Mouse (Mus musculus) lung, embryonic 15.5 days (tissue): ENCODE data around the gene Ubash3b. TPM values are rescaled to one million over a fixed set of nuclear protein-coding genes. Genes with fewer than 3 reads are reported as not detected.

Source experiments
- ATAC-seq: fragments of 200-750 bp; cut with Nextera tagmentation; 2 replicates; pipeline ENCODE4 v1.8.0; 2017; ENCODE audit warnings: moderate number of reproducible peaks, borderline replicate concordance; ENCODE audit not compliant: low FRiP score, low TSS enrichment; ENCODE audit errors: extremely low read depth
- H3K27ac ChIP-seq: fragments of 300-500 bp; sonication (generic); 2 replicates; pipeline ENCODE4 v1.5.1; 2015; ENCODE audit warnings: moderate library complexity, mild to moderate bottlenecking, inconsistent platforms
- H3K27me3 ChIP-seq: fragments of 300-500 bp; sonication (generic); 2 replicates; pipeline ENCODE4 v1.6.1; 2015; ENCODE audit warnings: inconsistent platforms
- H3K36me3 ChIP-seq: fragments of 300-500 bp; sonication (generic); 2 replicates; pipeline ENCODE4 v1.6.1; 2015; ENCODE audit warnings: inconsistent platforms
- H3K4me1 ChIP-seq: fragments of 300-500 bp; sonication (generic); 2 replicates; pipeline ENCODE4 v1.6.1; 2015; ENCODE audit warnings: inconsistent platforms
- H3K4me2 ChIP-seq: fragments of 300-500 bp; sonication (generic); 2 replicates; pipeline ENCODE4 v1.6.1; 2015; ENCODE audit warnings: inconsistent platforms, mild to moderate bottlenecking, moderate library complexity
- H3K4me3 ChIP-seq: fragments of 300-500 bp; sonication (generic); 2 replicates; pipeline ENCODE4 v1.5.1; 2015; ENCODE audit warnings: mild to moderate bottlenecking, inconsistent platforms
- H3K9ac ChIP-seq: fragments of 300-500 bp; sonication (generic); 2 replicates; pipeline ENCODE4 v1.6.1; 2015; ENCODE audit warnings: inconsistent platforms
- H3K9me3 ChIP-seq: fragments of 300-500 bp; sonication (generic); 2 replicates; pipeline ENCODE4 v1.6.1; 2016; ENCODE audit warnings: inconsistent platforms
- WGBS: fragments of 180-500 bp; shearing (Covaris S2); methylation state at CpG from one replicate; pipeline ENCODE4 v1.1.7; 2015; 5-methylcytosine and 5-hydroxymethylcytosine counted together
- polyA plus RNA-seq: library from polyadenylated mRNA; unstranded; fragments of >200 nt; fragmentation: Nextera tagmentation; extraction: Ambion mirVana; gene quantifications from 2 replicates; pipeline ENCODE4 v1.2.1, GENCODE M21; 2015

Gene Ubash3b
- polyA plus RNA-seq, 1 experiment from 2014 or later = 6.3 TPM

DNA sequence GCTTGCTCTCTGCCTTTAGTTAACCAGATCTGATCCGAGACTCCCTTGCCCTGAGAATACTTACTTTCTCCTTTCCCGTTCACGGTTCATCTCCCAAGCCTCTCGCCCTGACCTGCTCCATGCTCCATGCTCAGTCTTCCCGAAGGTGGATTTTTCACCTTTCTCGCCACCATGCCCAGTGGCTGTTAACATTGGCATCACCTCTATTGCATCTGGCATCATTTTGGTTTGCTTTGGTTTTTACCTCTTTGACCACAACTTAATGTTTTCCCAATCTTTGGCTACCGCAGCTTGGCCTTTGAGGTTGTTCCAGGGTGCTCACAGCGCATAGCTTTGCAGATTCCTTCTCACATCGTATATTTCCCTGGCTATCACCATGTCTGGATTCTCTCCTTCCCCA, 26.0 kb upstream of the Ubash3b start:
- H3K9ac ChIP-seq = no peak overlapping the region
- no peak overlapping the region for H3K4me2 ChIP-seq
- no peak for ATAC-seq
- no peaks in the 10 kb centered on the region for H3K36me3 ChIP-seq
- H3K4me3 ChIP-seq = no peak overlapping the region
- WGBS = 80% methylated on average over 9 of the region's 9 CpGs
- peaks cover 6% of the 10 kb centered on the region; the same call in 1 of the 2 replicates for H3K4me1 ChIP-seq
- no peaks in the 10 kb centered on the region for H3K27me3 ChIP-seq
- H3K27ac ChIP-seq = no peak overlapping the region
- H3K9me3 ChIP-seq = no peaks in the 10 kb centered on the region

DNA sequence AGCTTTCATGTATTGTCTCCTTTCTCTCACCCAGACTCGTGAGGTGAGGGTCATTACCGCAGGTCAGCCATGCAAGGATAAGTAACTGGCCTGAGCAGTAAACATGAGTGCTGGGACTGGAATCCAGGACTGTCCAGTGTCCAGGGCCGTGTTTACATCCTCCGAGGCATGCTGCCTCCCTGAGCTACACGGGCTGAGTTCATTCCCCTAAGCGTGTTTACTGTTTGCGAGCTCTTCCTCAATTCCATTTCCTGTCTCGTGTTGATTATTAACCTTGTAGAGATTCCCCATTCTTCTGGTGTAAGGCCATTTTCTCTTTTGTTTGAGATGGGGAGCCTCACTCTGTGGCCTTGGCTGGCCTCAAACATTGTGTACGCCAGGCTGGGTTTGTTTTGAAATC, 23.8 kb upstream of the Ubash3b start:
- no peak overlapping the region for H3K27ac ChIP-seq
- 32% methylated on average over 9 of the region's 9 CpGs for WGBS
- H3K9ac ChIP-seq = no peak overlapping the region
- ATAC-seq = no peak
- no peaks in the 10 kb centered on the region for H3K27me3 ChIP-seq
- H3K4me3 ChIP-seq = no peak overlapping the region
- H3K4me1 ChIP-seq = peaks cover 6% of the 10 kb centered on the region; the same call in 1 of the 2 replicates
- no peaks in the 10 kb centered on the region for H3K36me3 ChIP-seq
- no peaks in the 10 kb centered on the region for H3K9me3 ChIP-seq
- no peak overlapping the region for H3K4me2 ChIP-seq

DNA sequence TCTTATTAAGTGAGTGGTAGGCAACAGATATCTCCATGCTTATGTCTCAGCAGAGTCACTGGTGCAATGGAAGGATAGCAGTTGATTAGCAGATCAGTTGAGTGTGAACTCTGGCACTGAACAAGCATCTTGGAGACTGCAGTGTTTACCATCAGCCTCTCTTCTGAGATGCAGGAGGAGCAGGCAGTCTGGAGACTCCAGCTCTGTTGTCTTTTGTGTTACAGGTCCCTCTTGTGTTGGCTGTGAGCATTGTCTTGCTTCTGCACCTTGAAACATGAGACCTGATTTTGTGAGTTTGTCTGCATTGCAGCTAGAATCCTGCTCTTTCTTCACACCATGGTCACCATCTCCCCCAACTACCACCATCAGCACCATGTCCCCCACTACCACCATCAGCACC, 21.1 kb upstream of the Ubash3b start:
- no peak overlapping the region for H3K27ac ChIP-seq
- H3K36me3 ChIP-seq = no peaks in the 10 kb centered on the region
- H3K9ac ChIP-seq = no peak overlapping the region
- H3K4me3 ChIP-seq = no peak overlapping the region
- 0 out of 2 replicates have a peak, but pooled peaks cover 6% of the 10 kb centered on the region for H3K4me1 ChIP-seq
- no peak for ATAC-seq
- H3K4me2 ChIP-seq = no peak overlapping the region
- H3K27me3 ChIP-seq = no peaks in the 10 kb centered on the region
- no peaks in the 10 kb centered on the region for H3K9me3 ChIP-seq

DNA sequence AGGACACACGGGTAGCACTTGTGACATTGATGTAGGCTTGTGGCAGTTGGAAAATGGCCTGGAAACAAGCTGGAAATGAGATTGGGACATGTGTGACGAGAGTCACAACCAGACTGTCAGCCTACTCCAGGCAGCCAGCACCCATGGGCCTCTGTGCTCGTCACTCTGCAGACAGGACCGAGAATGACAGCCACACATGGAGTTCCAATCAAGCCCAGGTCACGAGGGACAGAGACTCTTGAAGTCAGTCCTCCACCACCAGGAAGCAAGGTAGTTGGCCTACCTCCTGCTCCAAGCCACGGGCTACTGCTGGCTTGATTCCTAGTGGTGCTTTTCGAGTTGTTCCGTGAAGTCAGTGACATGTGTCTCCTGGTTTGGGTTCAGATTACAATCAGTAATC, 20.3 kb upstream of the Ubash3b start:
- Histone ChIP-seq H3K4me3 (no peak overlapping the region), H3K4me2 (no peak overlapping the region), H3K9ac (no peak overlapping the region), H3K4me1 (0 out of 2 replicates have a peak, but pooled peaks cover 6% of the 10 kb centered on the region), H3K9me3 (no peaks in the 10 kb centered on the region), H3K36me3 (no peaks in the 10 kb centered on the region), H3K27ac (no peak overlapping the region), H3K27me3 (no peaks in the 10 kb centered on the region)
- 62% methylated on average over 8 of the region's 8 CpGs for WGBS
- no peak for ATAC-seq

DNA sequence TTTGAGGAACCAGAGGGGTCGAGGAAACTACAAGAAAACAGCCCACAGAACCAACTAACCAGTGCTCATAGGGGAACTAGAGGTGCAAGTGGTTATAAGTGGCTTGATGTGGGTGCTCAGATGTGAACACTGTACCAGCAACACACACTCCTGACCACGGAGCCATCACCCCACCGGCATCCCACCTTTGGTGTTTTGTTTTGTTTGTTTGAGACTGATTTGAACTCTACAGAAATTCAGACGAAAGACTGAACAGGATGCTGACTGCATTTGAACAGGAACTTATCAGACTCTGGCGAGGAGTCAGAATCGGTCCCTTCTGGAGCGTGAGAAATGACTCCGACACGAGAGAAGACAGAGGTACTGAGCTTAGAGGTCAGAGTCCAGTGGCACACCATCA, 19.9 kb upstream of the Ubash3b start:
- Histone ChIP-seq H3K27ac (no peak overlapping the region), H3K4me2 (no peak overlapping the region), H3K9me3 (no peaks in the 10 kb centered on the region), H3K36me3 (no peaks in the 10 kb centered on the region), H3K9ac (no peak overlapping the region), H3K4me3 (no peak overlapping the region), H3K4me1 (0 out of 2 replicates have a peak, but pooled peaks cover 6% of the 10 kb centered on the region), H3K27me3 (no peaks in the 10 kb centered on the region)
- ATAC-seq = no peak
- 74% methylated on average over 9 of the region's 9 CpGs for WGBS

DNA sequence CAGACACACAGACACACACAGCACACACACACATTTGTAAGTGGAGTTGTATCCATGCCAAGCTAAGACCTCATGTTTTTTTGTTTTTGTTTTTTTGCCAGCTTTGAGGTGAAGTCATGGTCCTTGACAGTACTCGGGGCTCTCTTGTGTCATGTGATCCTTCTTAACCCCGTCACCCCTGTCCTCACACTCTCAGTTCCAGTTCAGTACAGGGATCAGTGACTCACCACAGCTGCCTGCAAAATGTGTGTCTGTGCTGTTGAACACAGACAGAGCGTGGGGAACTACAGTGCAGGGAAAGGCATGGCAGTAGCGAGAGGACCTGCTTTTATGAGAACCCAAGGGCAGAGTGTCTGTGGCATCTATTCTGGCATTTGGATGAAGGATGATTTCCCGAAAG, 17.6 kb upstream of the Ubash3b start:
- ATAC-seq = no peak
- H3K9me3 ChIP-seq = no peaks in the 10 kb centered on the region
- H3K27me3 ChIP-seq = no peaks in the 10 kb centered on the region
- H3K9ac ChIP-seq = no peak overlapping the region
- H3K4me2 ChIP-seq = no peak overlapping the region
- no peak overlapping the region for H3K4me3 ChIP-seq
- no peaks in the 10 kb centered on the region for H3K4me1 ChIP-seq
- no peak overlapping the region for H3K27ac ChIP-seq
- no peaks in the 10 kb centered on the region for H3K36me3 ChIP-seq
- 73% methylated on average over 5 of the region's 5 CpGs for WGBS

DNA sequence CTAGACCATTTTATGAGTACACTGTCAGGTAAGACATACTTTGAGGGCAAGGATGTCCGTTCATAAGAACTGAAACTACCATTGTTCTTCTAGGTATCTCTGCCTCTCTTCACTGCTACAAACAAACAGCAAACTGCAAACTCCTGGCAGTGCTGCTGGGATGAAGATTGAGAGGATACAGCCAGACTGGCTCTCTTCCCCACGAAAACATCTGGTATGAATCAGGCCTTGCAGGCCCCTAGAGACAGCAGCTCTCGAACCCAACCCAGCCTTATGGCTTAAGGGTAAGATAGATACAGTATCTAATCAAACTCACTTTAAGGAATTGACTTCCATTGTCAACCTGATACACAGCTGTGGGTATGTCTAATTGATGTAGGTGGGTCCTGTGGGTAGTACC, 11.7 kb upstream of the Ubash3b start:
- H3K9me3 ChIP-seq = no peaks in the 10 kb centered on the region
- WGBS = 54% methylated on average over 3 of the region's 3 CpGs
- no peak overlapping the region for H3K9ac ChIP-seq
- no peak overlapping the region for H3K4me3 ChIP-seq
- no peak overlapping the region for H3K27ac ChIP-seq
- H3K36me3 ChIP-seq = no peaks in the 10 kb centered on the region
- no peak overlapping the region for H3K4me2 ChIP-seq
- no peaks in the 10 kb centered on the region for H3K4me1 ChIP-seq
- ATAC-seq = no peak
- H3K27me3 ChIP-seq = no peaks in the 10 kb centered on the region

DNA sequence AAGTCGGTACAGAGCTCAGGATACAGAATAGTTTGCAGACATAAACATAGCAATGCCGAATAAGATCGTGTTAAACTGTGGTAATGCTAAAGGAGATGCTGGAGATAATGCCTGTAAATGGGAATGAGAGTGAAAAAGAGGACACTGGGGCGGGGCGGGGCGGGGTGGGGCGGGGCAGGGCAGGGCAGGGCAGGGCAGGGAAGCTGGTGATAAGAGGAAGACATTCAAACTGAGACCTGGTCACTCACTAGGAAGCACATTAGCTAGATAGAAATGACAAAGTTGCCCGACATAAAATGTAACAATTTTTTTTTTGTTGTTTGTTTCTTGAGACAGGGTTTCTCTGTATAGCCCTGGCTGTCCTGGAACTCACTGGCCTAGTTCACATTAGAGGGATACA, 10.9 kb upstream of the Ubash3b start:
- no peaks in the 10 kb centered on the region for H3K9me3 ChIP-seq
- H3K9ac ChIP-seq = no peak overlapping the region
- ATAC-seq = no peak
- H3K4me2 ChIP-seq = no peak overlapping the region
- 75% methylated on average over 8 of the region's 8 CpGs for WGBS
- H3K36me3 ChIP-seq = no peaks in the 10 kb centered on the region
- H3K27ac ChIP-seq = no peak overlapping the region
- no peak overlapping the region for H3K4me3 ChIP-seq
- H3K4me1 ChIP-seq = no peaks in the 10 kb centered on the region
- H3K27me3 ChIP-seq = no peaks in the 10 kb centered on the region

DNA sequence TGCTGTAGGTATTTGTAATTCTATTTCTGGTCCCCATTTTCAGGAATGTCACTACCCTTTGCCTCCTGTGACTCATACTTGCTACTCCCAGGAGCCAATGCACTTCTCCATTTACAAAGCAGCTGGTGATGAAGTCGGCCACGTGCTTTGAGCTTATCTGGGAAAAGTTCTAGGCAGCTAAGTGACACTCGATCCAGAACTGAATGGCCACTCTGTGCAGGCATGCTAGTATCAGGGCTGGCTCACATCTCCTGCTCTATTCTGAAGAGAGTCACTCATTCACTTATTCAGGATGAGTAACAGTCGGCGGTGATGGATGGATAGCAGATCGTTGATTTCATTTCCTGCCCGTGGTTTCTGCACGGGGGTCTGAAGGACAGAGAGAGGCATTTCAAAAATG, 8.5 kb upstream of the Ubash3b start:
- Histone ChIP-seq H3K9me3 (no peaks in the 10 kb centered on the region), H3K27me3 (no peaks in the 10 kb centered on the region), H3K36me3 (no peaks in the 10 kb centered on the region), H3K4me2 (no peak overlapping the region), H3K4me3 (no peak overlapping the region), H3K9ac (no peak overlapping the region), H3K4me1 (no peaks in the 10 kb centered on the region), H3K27ac (no peak overlapping the region)
- 19% methylated on average over 8 of the region's 8 CpGs for WGBS
- ATAC-seq = no peak

DNA sequence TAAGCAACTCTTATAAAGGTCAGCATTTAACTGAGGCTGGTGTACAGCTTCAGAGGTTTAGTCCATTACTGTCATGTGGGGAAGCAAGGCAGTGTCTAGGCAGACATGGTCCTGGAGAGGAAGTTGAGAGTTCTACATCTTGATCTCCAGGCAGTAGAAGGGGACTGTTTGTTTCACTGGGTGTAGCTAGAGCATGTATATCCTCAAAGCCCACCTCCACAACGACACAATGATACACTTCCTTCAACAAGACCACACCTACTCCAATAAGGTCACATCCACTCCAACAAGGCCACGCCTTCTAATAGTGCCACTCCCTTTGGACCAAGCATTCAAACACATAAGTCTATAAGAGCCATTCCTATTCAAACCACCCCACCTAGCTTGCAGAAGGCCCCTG, 7.2 kb upstream of the Ubash3b start:
- no peak for ATAC-seq
- Histone ChIP-seq H3K4me3 (no peak overlapping the region), H3K9ac (no peak overlapping the region), H3K27me3 (no peaks in the 10 kb centered on the region), H3K4me2 (no peak overlapping the region), H3K9me3 (no peaks in the 10 kb centered on the region), H3K4me1 (no peaks in the 10 kb centered on the region), H3K36me3 (no peaks in the 10 kb centered on the region), H3K27ac (no peak overlapping the region)
- WGBS = 68% methylated on average over 2 of the region's 2 CpGs

DNA sequence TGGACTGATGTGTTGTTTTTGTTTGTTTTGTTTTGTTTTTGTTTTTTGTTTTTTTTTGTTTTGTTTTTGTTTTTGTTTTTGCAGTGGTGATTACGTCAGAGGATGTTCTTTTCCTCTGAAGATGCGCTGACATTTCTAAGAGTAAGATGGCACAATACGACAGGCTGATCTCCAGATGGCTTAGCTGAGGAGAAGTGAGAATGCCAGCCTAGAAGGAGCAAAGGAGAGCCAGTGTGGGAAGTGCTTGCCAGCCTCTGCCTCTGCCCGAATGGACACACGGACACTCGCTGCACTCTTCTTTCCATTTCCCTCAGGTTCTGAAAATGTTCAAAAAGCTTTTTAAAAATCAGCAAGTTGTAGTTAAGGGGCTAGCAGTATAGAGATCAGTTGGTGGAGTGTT, 6.7 kb upstream of the Ubash3b start:
- no peak overlapping the region for H3K4me2 ChIP-seq
- no peak for ATAC-seq
- no peaks in the 10 kb centered on the region for H3K4me1 ChIP-seq
- H3K27me3 ChIP-seq = no peaks in the 10 kb centered on the region
- 89% methylated on average over 6 of the region's 6 CpGs for WGBS
- H3K36me3 ChIP-seq = no peaks in the 10 kb centered on the region
- H3K9me3 ChIP-seq = no peaks in the 10 kb centered on the region
- H3K9ac ChIP-seq = no peak overlapping the region
- H3K27ac ChIP-seq = no peak overlapping the region
- no peak overlapping the region for H3K4me3 ChIP-seq

DNA sequence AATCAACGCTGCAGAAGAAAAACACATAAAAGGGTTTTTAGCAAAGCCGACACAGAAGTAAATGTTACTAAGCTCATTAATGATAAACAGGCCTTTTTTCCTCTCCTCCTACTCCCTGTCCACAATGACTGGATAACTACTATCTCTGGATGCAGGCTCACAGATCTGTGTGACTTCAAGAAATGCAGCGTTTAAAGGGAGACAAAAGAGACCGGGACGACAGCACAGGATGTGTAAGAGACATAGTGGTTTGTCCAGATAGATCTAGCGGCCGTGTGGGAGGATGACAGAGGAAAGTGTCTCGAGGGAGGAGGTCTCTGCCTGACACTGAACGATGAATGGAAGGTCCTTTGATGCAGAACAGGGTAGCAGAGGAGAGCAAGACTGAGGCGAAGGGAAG, 5.4 kb upstream of the Ubash3b start:
- H3K9me3 ChIP-seq = no peaks in the 10 kb centered on the region
- H3K4me1 ChIP-seq = no peaks in the 10 kb centered on the region
- no peak overlapping the region for H3K4me2 ChIP-seq
- H3K27ac ChIP-seq = no peak overlapping the region
- no peaks in the 10 kb centered on the region for H3K27me3 ChIP-seq
- H3K4me3 ChIP-seq = no peak overlapping the region
- no peak overlapping the region for H3K9ac ChIP-seq
- no peaks in the 10 kb centered on the region for H3K36me3 ChIP-seq
- 32% methylated on average over 9 of the region's 10 CpGs for WGBS
- no peak for ATAC-seq

DNA sequence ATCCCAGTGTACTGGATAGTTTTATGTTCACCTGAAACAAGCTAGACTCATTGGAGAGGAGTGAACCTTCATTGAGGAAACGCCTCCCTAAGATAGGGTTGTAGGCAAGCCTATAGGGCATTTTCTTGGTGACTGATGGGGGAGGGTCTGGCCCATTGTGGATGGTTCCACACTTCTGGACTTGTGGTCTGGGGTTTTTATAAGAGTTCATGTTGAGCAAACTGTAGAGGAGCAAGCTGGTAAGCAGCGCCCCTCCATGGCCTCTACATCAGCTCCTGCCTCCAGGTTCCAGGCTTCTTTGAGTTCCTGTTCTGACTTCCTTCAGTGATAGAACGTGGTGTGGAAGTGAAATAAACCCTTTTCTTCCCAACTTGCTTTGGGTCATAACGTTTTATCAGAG, 866 bp upstream of the Ubash3b start:
- Histone ChIP-seq H3K36me3 (no peaks in the 10 kb centered on the region), H3K9ac (no peak overlapping the region), H3K27me3 (0 out of 2 replicates have a peak, but pooled peaks cover 3% of the 10 kb centered on the region), H3K4me1 (peaks cover 3% of the 10 kb centered on the region; the same call in 1 of the 2 replicates), H3K27ac (no peak overlapping the region), H3K4me3 (no peak overlapping the region), H3K4me2 (no peak overlapping the region), H3K9me3 (no peaks in the 10 kb centered on the region)
- ATAC-seq = no peak
- WGBS = 76% methylated on average over 4 of the region's 4 CpGs
